Mouse (Mus musculus): Measurements from ENCODE around the gene Sorbs1.

GRCm38 (mm10) chr19:40290099-40290724 lies 223.4 kb downstream of the Sorbs1 start:
- TF ChIP-seq POLR2A (IDR thresholded peaks at IDR 0.05; ENCODE audit: borderline replicate concordance, low read depth, low read length): no peak
- TF ChIP-seq CTCF (IDR thresholded peaks at IDR 0.05; ENCODE audit: low read depth, low read length): no peak

Measured in bone marrow macrophage, adult 2 months (primary cell).